ENCODE assay signal across 9 mouse cellular contexts in genomic region chr4:142856626-142857025, GRCm38 (mm10).
DNase-seq lines count a peak whose midpoint lies in the region; ATAC-seq lines count a peak whose summit lies in the region.
"Had no signal": no experiment of that assay in that cellular context is flagged by ENCODE, and none has a peak within 500 bp of the region (broad histone marks: within the 10 kb centered on the region; RNA-seq: fewer than 3 reads in every experiment).

No protein-coding gene starts in this region.

- WGBS in hindbrain, embryonic 14.5 days = 44% methylated on average over 6 of the region's 6 CpGs
- 68% methylated on average over 6 of the region's 6 CpGs for WGBS in hindbrain, embryonic 12.5 days

- H3K9me3 ChIP-seq in hindbrain, embryonic 14.5 days (ENCODE audit: control insufficient read depth, low read length) = no peaks in the 10 kb centered on the region
- H3K9me3 ChIP-seq in hindbrain, embryonic 12.5 days (replicated peaks) = no peaks in the 10 kb centered on the region
- H3K9me3 ChIP-seq: neural tube, embryonic 12.5 days had no signal

- H3K4me1 ChIP-seq in hindbrain, embryonic 14.5 days (replicated peaks; ENCODE audit: control insufficient read depth, insufficient read depth, low read length) = no peaks in the 10 kb centered on the region
- no peaks in the 10 kb centered on the region for H3K4me1 ChIP-seq in hindbrain, embryonic 12.5 days
- H3K4me1 ChIP-seq: neural tube, embryonic 12.5 days had no signal

- H3K4me3 ChIP-seq in hindbrain, embryonic 14.5 days (replicated peaks; ENCODE audit: low read length) = no peak overlapping the region
- H3K4me3 ChIP-seq in hindbrain, embryonic 12.5 days = no peak overlapping the region
- H3K4me3 ChIP-seq: neural tube, embryonic 12.5 days had no signal

- H3K27ac ChIP-seq in hindbrain, embryonic 14.5 days = no peak overlapping the region
- no peak overlapping the region for H3K27ac ChIP-seq in hindbrain, embryonic 12.5 days
- H3K27ac ChIP-seq: neural tube, embryonic 12.5 days had no signal

- H3K27me3 ChIP-seq in hindbrain, embryonic 14.5 days (ENCODE audit: control insufficient read depth, insufficient read depth, low read length) = no peaks in the 10 kb centered on the region
- no peaks in the 10 kb centered on the region for H3K27me3 ChIP-seq in hindbrain, embryonic 12.5 days
- H3K27me3 ChIP-seq: neural tube, embryonic 12.5 days had no signal

- DNase-seq in hindbrain, embryonic 14.5 days (ENCODE audit: low spot score) = peak; percentile 63
- DNase-seq in adrenal gland, adult (ENCODE audit: inconsistent age in 2 of 2, low spot score in 1 of 2) = peak; percentile 65 to 84
- peak; percentile 90 for DNase-seq in cerebellum, adult 8-10 months
- peak; percentile 17 for DNase-seq in heart, postnatal 25 days (ENCODE audit: low spot score)
- DNase-seq in ovary, postnatal 14 days (ENCODE audit: low spot score) = peak; percentile 44
- DNase-seq in spleen, adult 18-20 months = no peak
- DNase-seq in thymus, postnatal 10 days (ENCODE audit: low spot score in 2 of 2) = no peak

- H3K9ac ChIP-seq in hindbrain, embryonic 14.5 days = no peak overlapping the region
- H3K9ac ChIP-seq in hindbrain, embryonic 12.5 days = no peak overlapping the region
- H3K9ac ChIP-seq: neural tube, embryonic 12.5 days had no signal

- peak; percentile 48; the same call in 1 of the 2 replicates for ATAC-seq in hindbrain, embryonic 14.5 days (ENCODE audit: low FRiP score)
- no peak for ATAC-seq in hindbrain, embryonic 12.5 days (ENCODE audit: low FRiP score)

- H3K36me3 ChIP-seq in hindbrain, embryonic 14.5 days (replicated peaks; ENCODE audit: control insufficient read depth, insufficient read depth) = no peaks in the 10 kb centered on the region
- H3K36me3 ChIP-seq in hindbrain, embryonic 12.5 days = no peaks in the 10 kb centered on the region
- H3K36me3 ChIP-seq: neural tube, embryonic 12.5 days had no signal

- intact Hi-C loops in heart, postnatal 25 days (cut with DNase I) = no loop called here

- H3K4me2 ChIP-seq in hindbrain, embryonic 14.5 days (replicated peaks) = no peak overlapping the region
- H3K4me2 ChIP-seq in hindbrain, embryonic 12.5 days (replicated peaks) = no peak overlapping the region
- H3K4me2 ChIP-seq: neural tube, embryonic 12.5 days had no signal

Comparison
In these comparisons a context has a peak if more than half of its experiments do, and no peak if none do; other contexts are left out.
1. DNase-seq: peak in hindbrain, embryonic 14.5 days (single experiment), adrenal gland, adult (2 of 2), cerebellum, adult 8-10 months (single experiment), heart, postnatal 25 days (single experiment) and ovary, postnatal 14 days (single experiment); none in spleen, adult 18-20 months (0 of 2) and thymus, postnatal 10 days (0 of 2).